Mouse (Mus musculus) thymus, adult 2 months (tissue): ENCODE data around the gene Ankrd55.

Experiments used
- CTCF ChIP-seq: fragments of 200-500 bp; IDR thresholded peaks from 2 replicates; pipeline ENCODE4 v1.5.1; 2012; ENCODE audit warnings: mild to moderate bottlenecking, control low read depth, low read length, moderate library complexity, borderline replicate concordance; ENCODE audit not compliant: control insufficient read depth, poor library complexity, insufficient read depth; ENCODE audit errors: extremely low read depth
- POLR2A ChIP-seq: fragments of 200-500 bp; IDR thresholded peaks from 2 replicates; pipeline ENCODE4 v1.6.1; 2012; ENCODE audit warnings: mild to moderate bottlenecking, low read length, control low read depth, moderate library complexity; ENCODE audit not compliant: control insufficient read depth, poor library complexity, insufficient read depth; ENCODE audit errors: extremely low read depth

DNA sequence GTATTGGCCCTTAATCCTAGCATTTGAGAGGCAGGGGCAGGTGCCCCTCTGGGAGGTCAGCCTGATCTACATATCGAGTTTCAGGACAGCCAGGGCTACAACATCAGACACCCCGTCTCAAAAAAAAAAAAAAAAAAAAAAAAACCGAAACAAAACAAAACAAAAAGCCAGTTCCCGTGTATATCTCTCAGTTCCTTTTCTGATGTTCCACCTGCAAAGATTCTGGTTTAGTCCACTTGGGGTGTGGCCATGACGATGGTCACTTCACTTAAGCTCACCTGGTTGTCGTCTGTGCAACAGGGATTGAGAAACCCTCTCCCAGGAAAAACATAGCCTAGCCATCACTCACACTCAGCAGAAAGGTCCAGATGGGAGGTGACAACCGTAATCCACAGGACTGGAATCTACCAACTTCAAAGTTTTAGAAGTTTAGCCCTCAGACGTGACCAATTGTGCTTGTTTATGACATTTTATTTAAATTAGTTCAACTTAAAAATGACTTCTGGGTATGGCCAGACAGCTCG, 90.6 kb downstream of the Ankrd55 start:
- TF ChIP-seq POLR2A (no peak), CTCF (no peak)
